Mouse (Mus musculus) spleen, adult 2 months (tissue): ENCODE measurements around the gene Cdca7.

Source experiments
- CTCF ChIP-seq: fragments of 200-500 bp; IDR thresholded peaks from 2 replicates; pipeline ENCODE4 v1.5.1; 2011; ENCODE audit warnings: mild to moderate bottlenecking, inconsistent platforms; ENCODE audit not compliant: insufficient read depth, insufficient read length, insufficient replicate concordance; ENCODE audit errors: extremely low read depth
- POLR2A ChIP-seq: fragments of 200-500 bp; IDR thresholded peaks from 2 replicates; pipeline ENCODE4 v1.6.1; 2011; ENCODE audit warnings: low read depth, low read length, inconsistent platforms

DNA sequence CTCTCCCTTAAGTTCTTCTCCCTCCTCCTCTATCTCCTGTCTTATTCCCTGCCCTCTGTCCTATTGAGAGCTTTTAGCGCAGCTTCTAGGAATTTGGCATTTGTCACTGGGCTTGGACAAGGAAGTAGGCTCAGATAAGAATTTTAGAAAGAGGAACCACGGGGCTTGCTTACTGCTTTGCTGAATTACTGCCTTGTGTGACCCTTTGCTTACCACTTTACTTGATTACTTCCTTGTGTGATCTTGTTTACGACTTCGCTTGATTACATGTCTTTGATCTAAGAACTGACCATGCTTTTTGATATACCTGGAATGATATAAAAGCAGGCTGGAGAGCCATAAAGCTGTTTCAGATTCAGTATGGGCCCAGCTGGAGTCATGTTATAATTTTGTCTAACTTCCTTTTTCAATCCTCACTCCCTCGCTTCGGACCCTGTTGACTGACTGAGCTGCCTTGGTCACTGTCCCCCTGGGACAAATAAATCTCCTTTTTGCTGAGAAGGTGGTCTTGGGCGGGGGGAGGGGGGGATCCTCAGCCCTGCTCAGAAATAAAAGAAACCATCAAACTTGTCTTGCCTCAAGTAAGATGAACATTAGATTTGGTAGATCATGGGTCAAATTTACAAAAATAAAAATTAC, 11.5 kb upstream of the Cdca7 start:
- TF ChIP-seq CTCF (no peak), POLR2A (no peak)
